Mouse (Mus musculus): Measurements from ENCODE around the gene Cacnb3. TPM values are rescaled to one million over a fixed set of nuclear protein-coding genes. Genes with fewer than 3 reads are reported as not detected.
A peak's percentile ranks its signal among the peaks of the same experiment; 100 is the strongest.

The Cacnb3 gene
- polyA plus RNA-seq, 1 experiment from 2014 or later = 46.9 TPM

DNA sequence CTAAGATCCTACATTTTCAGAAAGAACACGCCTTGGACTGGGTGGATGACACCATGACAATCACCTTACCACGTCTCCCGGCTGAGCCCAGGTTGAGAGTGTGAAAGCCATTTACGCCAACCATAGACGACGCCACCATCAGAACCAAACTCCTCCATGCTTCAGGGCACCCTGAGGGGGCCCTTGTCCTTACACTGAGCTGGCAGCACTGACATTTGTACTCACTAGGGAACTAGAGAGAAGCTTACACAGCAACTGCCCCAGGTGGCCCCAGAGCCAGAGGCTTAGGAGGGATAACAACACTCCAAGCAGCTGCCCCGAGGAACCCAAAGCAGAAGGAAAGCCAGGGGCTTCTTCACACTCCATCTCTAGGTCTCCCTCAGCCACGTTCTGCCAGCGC is 23.9 kb upstream of the Cacnb3 start:
- H3K9ac ChIP-seq (ENCODE audit: low read length) = no peak overlapping the region
- no peak overlapping the region for H3K4me2 ChIP-seq (ENCODE audit: low read depth, low read length, severe bottlenecking)
- peaks cover 3% of the 10 kb centered on the region; the same call in 1 of the 2 replicates for H3K36me3 ChIP-seq (ENCODE audit: control insufficient read depth, insufficient read depth, low read length)
- WGBS = 70% methylated on average over 9 of the region's 9 CpGs
- DNase-seq (ENCODE audit: low spot score) (no peak), ATAC-seq (replicated peaks; ENCODE audit: low FRiP score) (no peak)
- peaks cover 20% of the 10 kb centered on the region; the same call in 1 of the 2 replicates for H3K4me1 ChIP-seq (replicated peaks; ENCODE audit: control insufficient read depth, insufficient read depth, low read length)
- H3K27ac ChIP-seq (ENCODE audit: low read depth, low read length) = no peak overlapping the region
- no peaks in the 10 kb centered on the region for H3K9me3 ChIP-seq (ENCODE audit: control insufficient read depth, low read length)
- H3K4me3 ChIP-seq (ENCODE audit: low read depth, low read length) = peak overlapping the region; percentile 1; the same call in 1 of the 2 replicates
- H3K27me3 ChIP-seq (ENCODE audit: control insufficient read depth, insufficient read depth, low read length) = no peaks in the 10 kb centered on the region

GRCm38 (mm10) chr15:98607557-98607956 is 23.1 kb upstream of the Cacnb3 start:
- ATAC-seq (replicated peaks; ENCODE audit: low FRiP score) (no peak), DNase-seq (ENCODE audit: low spot score) (no peak)
- Histone ChIP-seq H3K27me3 (ENCODE audit: control insufficient read depth, insufficient read depth, low read length) (no peaks in the 10 kb centered on the region), H3K27ac (ENCODE audit: low read depth, low read length) (no peak overlapping the region), H3K4me3 (ENCODE audit: low read depth, low read length) (no peak overlapping the region), H3K4me2 (ENCODE audit: low read depth, low read length, severe bottlenecking) (peak overlapping the region; percentile 93), H3K9me3 (ENCODE audit: control insufficient read depth, low read length) (no peaks in the 10 kb centered on the region), H3K9ac (ENCODE audit: low read length) (no peak overlapping the region; the same call in 1 of the 2 replicates), H3K4me1 (replicated peaks; ENCODE audit: control insufficient read depth, insufficient read depth, low read length) (peaks cover 19% of the 10 kb centered on the region; the same call in 1 of the 2 replicates), H3K36me3 (ENCODE audit: control insufficient read depth, insufficient read depth, low read length) (peaks cover 3% of the 10 kb centered on the region; the same call in 1 of the 2 replicates)
- 59% methylated on average over 4 of the region's 4 CpGs for WGBS

- WGBS = 21% methylated on average over 8 of the region's 10 CpGs
Measured at GRCm38 (mm10) chr15:98608058-98608783, 22.4 kb upstream of the Cacnb3 start.

GRCm38 (mm10) chr15:98608784-98609250 is 21.8 kb upstream of the Cacnb3 start:
- no peaks in the 10 kb centered on the region for H3K27me3 ChIP-seq (ENCODE audit: control insufficient read depth, insufficient read depth, low read length)
- peaks cover 1% of the 10 kb centered on the region; the same call in 1 of the 2 replicates for H3K36me3 ChIP-seq (ENCODE audit: control insufficient read depth, insufficient read depth, low read length)
- peak; percentile 74 for DNase-seq (ENCODE audit: low spot score)
- H3K4me3 ChIP-seq (ENCODE audit: low read depth, low read length) = peak overlapping the region; percentile 84
- no peaks in the 10 kb centered on the region for H3K9me3 ChIP-seq (ENCODE audit: control insufficient read depth, low read length)
- peak overlapping the region; percentile 92 for H3K9ac ChIP-seq (ENCODE audit: low read length)
- WGBS = under 1% methylated on average over 14 of the region's 26 CpGs
- peak overlapping the region; percentile 76 for H3K27ac ChIP-seq (ENCODE audit: low read depth, low read length)
- peak; percentile 18 for ATAC-seq (replicated peaks; ENCODE audit: low FRiP score)
- peak overlapping the region; percentile 93 for H3K4me2 ChIP-seq (ENCODE audit: low read depth, low read length, severe bottlenecking)
- H3K4me1 ChIP-seq (replicated peaks; ENCODE audit: control insufficient read depth, insufficient read depth, low read length) = peaks cover 19% of the 10 kb centered on the region; the same call in 1 of the 2 replicates

More at GRCm38 (mm10) chr15:98608058-98608783, 22.4 kb upstream of the Cacnb3 start:
- Histone ChIP-seq H3K4me2 (ENCODE audit: low read depth, low read length, severe bottlenecking) (peak overlapping the region; percentile 93), H3K36me3 (ENCODE audit: control insufficient read depth, insufficient read depth, low read length) (peaks cover 3% of the 10 kb centered on the region; the same call in 1 of the 2 replicates), H3K4me3 (ENCODE audit: low read depth, low read length) (peak overlapping the region; percentile 84), H3K4me1 (replicated peaks; ENCODE audit: control insufficient read depth, insufficient read depth, low read length) (peaks cover 19% of the 10 kb centered on the region; the same call in 1 of the 2 replicates), H3K27ac (ENCODE audit: low read depth, low read length) (no peak overlapping the region), H3K27me3 (ENCODE audit: control insufficient read depth, insufficient read depth, low read length) (no peaks in the 10 kb centered on the region), H3K9me3 (ENCODE audit: control insufficient read depth, low read length) (no peaks in the 10 kb centered on the region), H3K9ac (ENCODE audit: low read length) (peak overlapping the region; percentile 92)
- ATAC-seq (replicated peaks; ENCODE audit: low FRiP score) (no peak), DNase-seq (ENCODE audit: low spot score) (no peak)

GRCm38 (mm10) chr15:98609331-98610130 is 21.1 kb upstream of the Cacnb3 start, which contains the start of gene Adcy6:
Gene Adcy6 (minus strand): TSS chr15:98610076.
- Histone ChIP-seq H3K36me3 (ENCODE audit: control insufficient read depth, insufficient read depth, low read length) (no peaks in the 10 kb centered on the region), H3K27me3 (ENCODE audit: control insufficient read depth, insufficient read depth, low read length) (no peaks in the 10 kb centered on the region), H3K27ac (ENCODE audit: low read depth, low read length) (peak within 1 kb of the TSS; percentile 76), H3K4me2 (ENCODE audit: low read depth, low read length, severe bottlenecking) (peak within 1 kb of the TSS; percentile 93), H3K4me3 (ENCODE audit: low read depth, low read length) (peak within 1 kb of the TSS; percentile 84), H3K9me3 (ENCODE audit: control insufficient read depth, low read length) (no peaks in the 10 kb centered on the region), H3K9ac (ENCODE audit: low read length) (peak within 1 kb of the TSS; percentile 92), H3K4me1 (replicated peaks; ENCODE audit: control insufficient read depth, insufficient read depth, low read length) (peaks cover 19% of the 10 kb centered on the region; the same call in 1 of the 2 replicates)
- WGBS = under 1% methylated on average over 51 of the region's 75 CpGs
- ATAC-seq (replicated peaks; ENCODE audit: low FRiP score) (peak; percentile 89), DNase-seq (ENCODE audit: low spot score) (peak; percentile 93)

DNA sequence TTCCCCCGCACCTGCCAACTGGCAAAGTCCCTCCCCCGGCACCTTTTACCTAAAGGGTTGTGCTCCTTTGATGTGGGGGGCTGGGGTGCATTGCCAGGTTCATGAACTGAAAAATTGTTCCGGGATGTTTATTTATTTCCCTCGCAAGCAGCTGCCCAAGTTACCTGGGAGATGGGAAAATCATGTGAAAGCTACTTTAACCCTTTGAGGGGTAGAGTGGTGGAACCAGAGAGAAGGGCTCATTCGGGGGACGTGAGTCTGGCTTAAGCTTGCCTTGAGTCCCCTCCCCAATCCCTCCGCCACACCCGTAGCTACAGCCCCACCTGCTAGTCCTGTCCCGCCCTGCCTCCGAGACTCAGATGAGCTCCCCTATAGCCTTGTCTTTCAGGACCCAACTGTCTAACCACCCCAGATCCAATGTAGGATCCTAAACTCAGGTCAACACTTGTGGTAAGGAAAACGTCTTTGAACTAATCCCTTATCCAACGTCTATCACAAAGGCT is 20.5 kb upstream of the Cacnb3 start:
- Histone ChIP-seq H3K4me1 (replicated peaks; ENCODE audit: control insufficient read depth, insufficient read depth, low read length) (peaks cover 19% of the 10 kb centered on the region; the same call in 1 of the 2 replicates), H3K36me3 (ENCODE audit: control insufficient read depth, insufficient read depth, low read length) (no peaks in the 10 kb centered on the region), H3K27ac (ENCODE audit: low read depth, low read length) (peak overlapping the region; percentile 76), H3K4me2 (ENCODE audit: low read depth, low read length, severe bottlenecking) (peak overlapping the region; percentile 93), H3K4me3 (ENCODE audit: low read depth, low read length) (peak overlapping the region; percentile 84), H3K9me3 (ENCODE audit: control insufficient read depth, low read length) (no peaks in the 10 kb centered on the region), H3K9ac (ENCODE audit: low read length) (peak overlapping the region; percentile 92), H3K27me3 (ENCODE audit: control insufficient read depth, insufficient read depth, low read length) (no peaks in the 10 kb centered on the region)
- ATAC-seq (replicated peaks; ENCODE audit: low FRiP score) = no peak
- WGBS = 3% methylated on average over 12 of the region's 12 CpGs
- no peak for DNase-seq (ENCODE audit: low spot score)

GRCm38 (mm10) chr15:98612229-98612628 is 18.4 kb upstream of the Cacnb3 start:
- Histone ChIP-seq H3K4me2 (ENCODE audit: low read depth, low read length, severe bottlenecking) (no peak overlapping the region), H3K36me3 (ENCODE audit: control insufficient read depth, insufficient read depth, low read length) (no peaks in the 10 kb centered on the region), H3K4me3 (ENCODE audit: low read depth, low read length) (no peak overlapping the region), H3K4me1 (replicated peaks; ENCODE audit: control insufficient read depth, insufficient read depth, low read length) (peaks cover 19% of the 10 kb centered on the region; the same call in 1 of the 2 replicates), H3K9me3 (ENCODE audit: control insufficient read depth, low read length) (no peaks in the 10 kb centered on the region), H3K9ac (ENCODE audit: low read length) (no peak overlapping the region), H3K27ac (ENCODE audit: low read depth, low read length) (no peak overlapping the region), H3K27me3 (ENCODE audit: control insufficient read depth, insufficient read depth, low read length) (no peaks in the 10 kb centered on the region)
- 94% methylated on average over 3 of the region's 3 CpGs for WGBS
- no peak for ATAC-seq (replicated peaks; ENCODE audit: low FRiP score)
- no peak for DNase-seq (ENCODE audit: low spot score)

DNA sequence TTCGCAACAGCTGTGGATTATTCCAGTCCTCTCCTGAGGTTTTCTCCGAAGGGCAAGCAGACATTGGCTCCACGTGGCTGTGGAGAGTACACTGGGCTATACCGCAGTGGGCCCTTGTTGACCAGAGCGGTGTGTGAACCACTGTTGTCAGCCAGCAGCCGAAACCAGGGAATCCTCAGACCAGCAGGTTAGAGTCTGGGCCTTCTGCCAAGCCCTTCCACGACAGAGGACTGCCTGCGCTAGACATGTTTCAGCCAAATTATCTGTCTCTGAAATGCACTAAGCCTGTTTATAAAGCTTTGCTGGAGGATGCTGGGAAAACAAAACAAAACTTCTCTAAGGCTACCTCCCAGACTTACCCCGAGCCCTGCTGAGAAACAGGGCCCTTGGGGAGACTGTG is 16.1 kb upstream of the Cacnb3 start:
- ATAC-seq (replicated peaks; ENCODE audit: low FRiP score) (no peak), DNase-seq (ENCODE audit: low spot score) (no peak)
- H3K9me3 ChIP-seq (ENCODE audit: control insufficient read depth, low read length) = no peaks in the 10 kb centered on the region
- 73% methylated on average over 9 of the region's 9 CpGs for WGBS
- no peak overlapping the region for H3K4me3 ChIP-seq (ENCODE audit: low read depth, low read length)
- H3K27me3 ChIP-seq (ENCODE audit: control insufficient read depth, insufficient read depth, low read length) = no peaks in the 10 kb centered on the region
- peak overlapping the region; percentile 8 for H3K9ac ChIP-seq (ENCODE audit: low read length)
- H3K27ac ChIP-seq (ENCODE audit: low read depth, low read length) = no peak overlapping the region
- no peaks in the 10 kb centered on the region for H3K36me3 ChIP-seq (ENCODE audit: control insufficient read depth, insufficient read depth, low read length)
- no peak overlapping the region for H3K4me2 ChIP-seq (ENCODE audit: low read depth, low read length, severe bottlenecking)
- H3K4me1 ChIP-seq (replicated peaks; ENCODE audit: control insufficient read depth, insufficient read depth, low read length) = peaks cover 8% of the 10 kb centered on the region; the same call in 1 of the 2 replicates
